Mouse (Mus musculus) small intestine, adult 2 months (tissue): ENCODE results near the gene Slc11a2.

ENCODE experiments used
- CTCF ChIP-seq: fragments of 200-500 bp; IDR thresholded peaks from 2 replicates; pipeline ENCODE4 v1.5.1; 2012; ENCODE audit warnings: low read depth, mild to moderate bottlenecking, control low read depth, inconsistent platforms, low read length, moderate library complexity, mixed read lengths; ENCODE audit not compliant: insufficient replicate concordance, insufficient read length; ENCODE audit errors: extremely low read depth
- POLR2A ChIP-seq: fragments of 200-500 bp; IDR thresholded peaks from 2 replicates; pipeline ENCODE4 v1.6.1; 2012; ENCODE audit warnings: low read depth, mild to moderate bottlenecking, control low read depth, inconsistent platforms, low read length, moderate library complexity

- peak; percentile 93 for TF ChIP-seq POLR2A
- TF ChIP-seq CTCF, result no peak
Observed at GRCm38 (mm10) chr15:100422899-100423860, 1.7 kb downstream of the Slc11a2 start.
